Comparison of ENCODE assay signal across 27 mouse cellular contexts in genomic region chr17:62469367-62469766, GRCm38 (mm10).
"Had no signal": no experiment of that assay in that cellular context is flagged by ENCODE, and none has a peak within 500 bp of the region (broad histone marks: within the 10 kb centered on the region; RNA-seq: fewer than 3 reads in every experiment).

No protein-coding gene starts in this region.

- ATAC-seq: hindbrain, postnatal 0 days; intestine, embryonic 16.5 days had no signal

- H3K9me3 ChIP-seq: heart, embryonic 13.5 days; heart, embryonic 15.5 days; hindbrain, embryonic 13.5 days; hindbrain, embryonic 15.5 days; kidney, embryonic 15.5 days; limb, embryonic 10.5 days; limb, embryonic 12.5 days had no signal

- H3K36me3 ChIP-seq: heart, embryonic 13.5 days; heart, embryonic 15.5 days; hindbrain, embryonic 13.5 days; hindbrain, embryonic 15.5 days; kidney, embryonic 15.5 days; limb, embryonic 10.5 days; limb, embryonic 12.5 days had no signal

- DNase-seq: gastrocnemius, adult 2 months; gastrocnemius, postnatal 10 days; gastrocnemius, postnatal 25 days; heart, adult 11 months; heart, adult 2 months; heart, postnatal 14 days; heart, postnatal 36 days; kidney, adult 11 months; kidney, adult 2 months; kidney, adult 9 months; kidney, postnatal 14 days; kidney, postnatal 36 days; layer of hippocampus, adult 9-11 months; layer of hippocampus, postnatal 36 days; liver had no signal

- H3K4me2 ChIP-seq: heart, embryonic 11.5 days; heart, embryonic 13.5 days; heart, embryonic 15.5 days; hindbrain, embryonic 13.5 days; hindbrain, embryonic 15.5 days; kidney, embryonic 15.5 days; limb, embryonic 12.5 days; liver, embryonic 11.5 days had no signal

- H3K4me1 ChIP-seq: hindbrain, embryonic 13.5 days; hindbrain, embryonic 15.5 days; kidney, embryonic 15.5 days; limb, embryonic 10.5 days had no signal

- H3K9ac ChIP-seq: heart, embryonic 13.5 days; heart, embryonic 15.5 days; hindbrain, embryonic 13.5 days; hindbrain, embryonic 15.5 days; kidney, embryonic 15.5 days; limb, embryonic 12.5 days had no signal

- H3K27me3 ChIP-seq: heart, embryonic 13.5 days; heart, embryonic 15.5 days; hindbrain, embryonic 13.5 days; hindbrain, embryonic 15.5 days; kidney, embryonic 15.5 days; limb, embryonic 12.5 days had no signal

- H3K4me3 ChIP-seq: gastrocnemius, adult 2 months; heart, adult 2 months; heart, embryonic 13.5 days; heart, embryonic 15.5 days; hindbrain, embryonic 13.5 days; hindbrain, embryonic 15.5 days; kidney, embryonic 15.5 days; limb, embryonic 10.5 days; limb, embryonic 12.5 days had no signal

- H3K27ac ChIP-seq: gastrocnemius, adult 2 months; heart, adult 2 months; heart, embryonic 13.5 days; heart, embryonic 15.5 days; hindbrain, embryonic 13.5 days; hindbrain, embryonic 15.5 days; hindbrain, postnatal 0 days; kidney, embryonic 15.5 days; kidney, postnatal 0 days; limb, embryonic 10.5 days; limb, embryonic 12.5 days had no signal
